Mouse (Mus musculus) midbrain, postnatal 0 days (tissue): ENCODE results near the gene Slc30a5. TPM values are rescaled to one million over a fixed set of nuclear protein-coding genes. Genes with fewer than 3 reads are reported as not detected.

Experiments
- ATAC-seq: fragments of 200-750 bp; cut with Nextera tagmentation; 2 replicates; pipeline ENCODE4 v1.8.0; 2017; ENCODE audit warnings: moderate number of reproducible peaks, mild to moderate bottlenecking, moderate TSS enrichment, moderate library complexity; ENCODE audit not compliant: low FRiP score
- DNase-seq: peaks from one replicate; pipeline ENCODE4 v3.0.0-alpha.2; 2015; ENCODE audit warnings: low spot score
- H3K27ac ChIP-seq: fragments of 300-500 bp; sonication (generic); 2 replicates; pipeline ENCODE4 v1.5.1; 2014; ENCODE audit warnings: low read depth, mild to moderate bottlenecking, low read length, mixed read lengths
- H3K27me3 ChIP-seq: fragments of 300-500 bp; sonication (generic); 2 replicates; pipeline ENCODE4 v1.6.1; 2014; ENCODE audit warnings: low read length, control low read depth, mixed read lengths; ENCODE audit not compliant: insufficient read depth
- H3K36me3 ChIP-seq: fragments of 300-500 bp; sonication (generic); 2 replicates; pipeline ENCODE4 v1.6.1; 2014; ENCODE audit warnings: low read length, control low read depth, mixed read lengths; ENCODE audit not compliant: insufficient read depth
- H3K4me1 ChIP-seq: fragments of 300-500 bp; sonication (generic); 2 replicates; pipeline ENCODE4 v1.6.1; 2014; ENCODE audit warnings: mild to moderate bottlenecking, control low read depth, antibody characterized with exemption, low read length, mixed read lengths; ENCODE audit not compliant: insufficient read depth
- H3K4me2 ChIP-seq: fragments of 300-500 bp; sonication (generic); 2 replicates; pipeline ENCODE4 v1.6.1; 2014; ENCODE audit warnings: low read depth, mild to moderate bottlenecking, low read length, mixed read lengths; ENCODE audit not compliant: poor library complexity, severe bottlenecking
- H3K4me3 ChIP-seq: fragments of 300-500 bp; sonication (generic); 2 replicates; pipeline ENCODE4 v1.5.1; 2014; ENCODE audit warnings: low read depth, mild to moderate bottlenecking, low read length, moderate library complexity
- H3K9ac ChIP-seq: fragments of 300-500 bp; sonication (generic); replicated peaks from 2 replicates; pipeline ENCODE4 v1.6.1; 2014; ENCODE audit warnings: mild to moderate bottlenecking, low read length, moderate library complexity, mixed read lengths; ENCODE audit not compliant: poor library complexity, severe bottlenecking
- H3K9me3 ChIP-seq: fragments of 300-500 bp; sonication (generic); 2 replicates; pipeline ENCODE4 v1.6.1; 2016; ENCODE audit warnings: low read length, control low read depth
- CTCF ChIP-seq: IDR thresholded peaks from 2 replicates; pipeline ENCODE4 v1.5.1; 2016; ENCODE audit warnings: antibody characterized with exemption, mild to moderate bottlenecking
- WGBS: fragments of 180-500 bp; shearing (Covaris S2); extraction: QIAGEN DNeasy Blood & Tissue Kit; methylation state at CpG from one replicate; pipeline ENCODE4 v1.1.7; 2014; 5-methylcytosine and 5-hydroxymethylcytosine counted together
- polyA plus RNA-seq: library from polyadenylated mRNA; unstranded; fragments of >200 nt; fragmentation: Nextera tagmentation; extraction: Ambion mirVana; gene quantifications from 2 replicates; pipeline ENCODE4 v1.2.1, GENCODE M21; 2015
- total RNA-seq: library from RNA; depleted of rRNA; stranded (reverse); fragments of >200 nt; gene quantifications from 2 replicates; pipeline ENCODE4 v1.2.3, GENCODE M21; 2014; rRNA removed

Gene Slc30a5
- total RNA-seq (41.7 and 48.6 TPM in 2 replicates), polyA plus RNA-seq (21.7 and 22.3 TPM in 2 replicates)

- Histone ChIP-seq H3K4me3 (peak within 1 kb of the TSS; percentile 84), H3K4me2 (peak within 1 kb of the TSS; percentile 66), H3K4me1 (no peaks in the 10 kb centered on the region), H3K27ac (peak within 1 kb of the TSS; percentile 87), H3K27me3 (no peaks in the 10 kb centered on the region), H3K9me3 (no peaks in the 10 kb centered on the region), H3K36me3 (no peaks in the 10 kb centered on the region), H3K9ac (peak within 1 kb of the TSS; percentile 87)
- DNase-seq = peak; percentile 100
- WGBS = under 1% methylated on average over 84 of the region's 94 CpGs
- peak; percentile 99 for ATAC-seq
- TF ChIP-seq CTCF = peak; percentile 93
Measured at GRCm38 (mm10) chr13:100832741-100833639, at the start of gene Slc30a5. Gene Slc30a5 (minus strand): TSS chr13:100833427.

- Histone ChIP-seq H3K4me1 (no peaks in the 10 kb centered on the region), H3K9me3 (no peaks in the 10 kb centered on the region), H3K4me3 (no peak overlapping the region), H3K27me3 (no peaks in the 10 kb centered on the region), H3K4me2 (no peak overlapping the region), H3K36me3 (no peaks in the 10 kb centered on the region), H3K27ac (no peak overlapping the region), H3K9ac (no peak overlapping the region)
- no peak for ATAC-seq
- no peak for TF ChIP-seq CTCF
- DNase-seq = no peak
- 92% methylated on average over 2 of the region's 2 CpGs for WGBS
Measured at GRCm38 (mm10) chr13:100881944-100882343, 48.7 kb upstream of the Slc30a5 start.

GRCm38 (mm10) chr13:100879806-100880205 lies 46.6 kb upstream of the Slc30a5 start:
- H3K4me1 ChIP-seq = no peaks in the 10 kb centered on the region
- H3K4me3 ChIP-seq = no peak overlapping the region
- no peak for DNase-seq
- no peaks in the 10 kb centered on the region for H3K9me3 ChIP-seq
- no peaks in the 10 kb centered on the region for H3K27me3 ChIP-seq
- no peaks in the 10 kb centered on the region for H3K36me3 ChIP-seq
- ATAC-seq = no peak
- WGBS = 60% methylated on average over 3 of the region's 3 CpGs
- no peak overlapping the region for H3K9ac ChIP-seq
- no peak for TF ChIP-seq CTCF
- H3K27ac ChIP-seq = no peak overlapping the region
- H3K4me2 ChIP-seq = no peak overlapping the region

GRCm38 (mm10) chr13:100879326-100879725 lies 46.1 kb upstream of the Slc30a5 start:
- ATAC-seq = no peak
- Histone ChIP-seq H3K4me3 (no peak overlapping the region), H3K27ac (no peak overlapping the region), H3K9ac (no peak overlapping the region), H3K27me3 (no peaks in the 10 kb centered on the region), H3K4me2 (no peak overlapping the region), H3K36me3 (no peaks in the 10 kb centered on the region), H3K4me1 (no peaks in the 10 kb centered on the region), H3K9me3 (no peaks in the 10 kb centered on the region)
- WGBS = 34% methylated on average over 3 of the region's 3 CpGs
- no peak for TF ChIP-seq CTCF
- no peak for DNase-seq

- no peak overlapping the region for H3K27ac ChIP-seq
- ATAC-seq = no peak
- H3K4me2 ChIP-seq = no peak overlapping the region
- DNase-seq = no peak
- H3K27me3 ChIP-seq = no peaks in the 10 kb centered on the region
- H3K36me3 ChIP-seq = no peaks in the 10 kb centered on the region
- H3K4me3 ChIP-seq = no peak overlapping the region
- H3K9me3 ChIP-seq = no peaks in the 10 kb centered on the region
- WGBS = 95% methylated on average over 3 of the region's 3 CpGs
- TF ChIP-seq CTCF = no peak
- H3K9ac ChIP-seq = no peak overlapping the region
- H3K4me1 ChIP-seq = no peaks in the 10 kb centered on the region
Measured at GRCm38 (mm10) chr13:100878264-100878663, 45.0 kb upstream of the Slc30a5 start.

- DNase-seq = no peak
- no peak for TF ChIP-seq CTCF
- Histone ChIP-seq H3K27ac (no peak overlapping the region), H3K4me1 (no peaks in the 10 kb centered on the region), H3K9me3 (no peaks in the 10 kb centered on the region), H3K4me2 (no peak overlapping the region), H3K9ac (no peak overlapping the region), H3K4me3 (no peak overlapping the region), H3K27me3 (no peaks in the 10 kb centered on the region), H3K36me3 (no peaks in the 10 kb centered on the region)
- no peak for ATAC-seq
- 95% methylated on average over 3 of the region's 3 CpGs for WGBS
Measured at GRCm38 (mm10) chr13:100877703-100878102, 44.5 kb upstream of the Slc30a5 start.
